In genomic region chr6:4508279-4508678, GRCm38 (mm10) we compare ENCODE assay signal across 15 mouse cellular contexts. TPM values are rescaled to one million over a fixed set of nuclear protein-coding genes. Genes with fewer than 3 reads are reported as not detected.
A peak's percentile ranks its signal among the peaks of the same experiment; 100 is the strongest.
DNase-seq lines count a peak whose midpoint lies in the region; ATAC-seq and TF ChIP-seq lines count a peak whose summit lies in the region.
"Had no signal": no experiment of that assay in that cellular context is flagged by ENCODE, and none has a peak within 500 bp of the region (broad histone marks: within the 10 kb centered on the region; RNA-seq: fewer than 3 reads in every experiment).

No protein-coding gene starts in this region.

- ATAC-seq in heart, embryonic 16.5 days (replicated peaks; ENCODE audit: extremely low read depth, insufficient read depth, low FRiP score): no peak
- ATAC-seq in lung, embryonic 16.5 days (ENCODE audit: low read depth): no peak
- no peak for ATAC-seq in lung, postnatal 0 days
- no peak for ATAC-seq in intestine, embryonic 15.5 days
- no peak for ATAC-seq in forebrain, embryonic 12.5 days (ENCODE audit: low FRiP score)
- ATAC-seq: CD4-positive, CD25-positive, alpha-beta regulatory T cell, adult 4 months; forebrain, embryonic 15.5 days; midbrain, embryonic 16.5 days had no signal

- 0 out of 2 replicates have a peak, but pooled peaks cover 4% of the 10 kb centered on the region for H3K27me3 ChIP-seq in heart, embryonic 16.5 days (ENCODE audit: control insufficient read depth, insufficient read depth, low read length)
- no peaks in the 10 kb centered on the region; the same call in 1 of the 2 replicates for H3K27me3 ChIP-seq in lung, embryonic 16.5 days (ENCODE audit: control insufficient read depth, insufficient read depth, low read depth, low read length)
- no peaks in the 10 kb centered on the region for H3K27me3 ChIP-seq in lung, postnatal 0 days (replicated peaks; ENCODE audit: insufficient read depth, low read length)
- no peaks in the 10 kb centered on the region for H3K27me3 ChIP-seq in intestine, embryonic 15.5 days (replicated peaks)
- peaks cover 18% of the 10 kb centered on the region for H3K27me3 ChIP-seq in forebrain, embryonic 12.5 days

- 71% methylated on average over 4 of the region's 4 CpGs for WGBS in heart, embryonic 16.5 days
- 75% methylated on average over 4 of the region's 4 CpGs for WGBS in lung, embryonic 16.5 days
- 69% methylated on average over 4 of the region's 4 CpGs for WGBS in lung, postnatal 0 days
- WGBS in intestine, embryonic 15.5 days: 85% methylated on average over 4 of the region's 4 CpGs
- 87% methylated on average over 4 of the region's 4 CpGs for WGBS in forebrain, embryonic 12.5 days

- peak overlapping the region; percentile 33; the same call in 1 of the 2 replicates for H3K9ac ChIP-seq in heart, embryonic 16.5 days (ENCODE audit: low read length)
- H3K9ac ChIP-seq in lung, embryonic 16.5 days (ENCODE audit: low read length): 0 out of 2 replicates have a peak overlapping the region, but pooled peaks have one; percentile 20
- no peak overlapping the region for H3K9ac ChIP-seq in lung, postnatal 0 days (replicated peaks; ENCODE audit: low read depth)
- H3K9ac ChIP-seq in intestine, embryonic 15.5 days: no peak overlapping the region
- H3K9ac ChIP-seq in forebrain, embryonic 12.5 days: no peak overlapping the region
- H3K9ac ChIP-seq: forebrain, embryonic 15.5 days had no signal

- TF ChIP-seq CTCF in lung, postnatal 0 days (IDR thresholded peaks at IDR 0.05): no peak

- H3K4me1 ChIP-seq in heart, embryonic 16.5 days (ENCODE audit: control insufficient read depth, insufficient read depth, low read length): peaks cover 4% of the 10 kb centered on the region; the same call in 1 of the 2 replicates
- peaks cover 5% of the 10 kb centered on the region for H3K4me1 ChIP-seq in lung, embryonic 16.5 days (replicated peaks; ENCODE audit: control insufficient read depth, insufficient read depth, low read length)
- H3K4me1 ChIP-seq in lung, postnatal 0 days (ENCODE audit: insufficient read depth, low read depth, low read length): no peaks in the 10 kb centered on the region
- H3K4me1 ChIP-seq in intestine, embryonic 15.5 days (replicated peaks): 0 out of 2 replicates have a peak, but pooled peaks cover 4% of the 10 kb centered on the region
- peaks cover 13% of the 10 kb centered on the region for H3K4me1 ChIP-seq in forebrain, embryonic 12.5 days

- H3K9me3 ChIP-seq in heart, embryonic 16.5 days (replicated peaks; ENCODE audit: control insufficient read depth, low read length): no peaks in the 10 kb centered on the region
- no peaks in the 10 kb centered on the region for H3K9me3 ChIP-seq in lung, embryonic 16.5 days (ENCODE audit: control insufficient read depth, low read length)
- H3K9me3 ChIP-seq in lung, postnatal 0 days (ENCODE audit: low read length): no peaks in the 10 kb centered on the region
- H3K9me3 ChIP-seq in intestine, embryonic 15.5 days: no peaks in the 10 kb centered on the region
- H3K9me3 ChIP-seq in forebrain, embryonic 12.5 days: no peaks in the 10 kb centered on the region
- H3K9me3 ChIP-seq: forebrain, embryonic 15.5 days had no signal

- peak overlapping the region; percentile 43 for H3K4me2 ChIP-seq in heart, embryonic 16.5 days (ENCODE audit: low read depth, low read length)
- peak overlapping the region; percentile 48 for H3K4me2 ChIP-seq in lung, embryonic 16.5 days (ENCODE audit: low read depth, low read length)
- no peak overlapping the region; the same call in 1 of the 2 replicates for H3K4me2 ChIP-seq in lung, postnatal 0 days (replicated peaks; ENCODE audit: low read depth, low read length)
- peak overlapping the region; percentile 73 for H3K4me2 ChIP-seq in intestine, embryonic 15.5 days (replicated peaks)
- H3K4me2 ChIP-seq in forebrain, embryonic 12.5 days: no peak overlapping the region
- H3K4me2 ChIP-seq: forebrain, embryonic 15.5 days had no signal

- no peaks in the 10 kb centered on the region for H3K36me3 ChIP-seq in heart, embryonic 16.5 days (ENCODE audit: control insufficient read depth, insufficient read depth)
- H3K36me3 ChIP-seq in lung, embryonic 16.5 days (ENCODE audit: control insufficient read depth, insufficient read depth, low read length): peaks cover 6% of the 10 kb centered on the region; the same call in 1 of the 2 replicates
- H3K36me3 ChIP-seq in lung, postnatal 0 days (ENCODE audit: insufficient read depth, low read length): no peaks in the 10 kb centered on the region
- no peaks in the 10 kb centered on the region for H3K36me3 ChIP-seq in intestine, embryonic 15.5 days
- H3K36me3 ChIP-seq in forebrain, embryonic 12.5 days (replicated peaks): no peaks in the 10 kb centered on the region
- H3K36me3 ChIP-seq: forebrain, embryonic 15.5 days had no signal

- no peak for TF ChIP-seq EP300 in lung, postnatal 0 days (IDR thresholded peaks at IDR 0.05)

- H3K27ac ChIP-seq in heart, embryonic 16.5 days (ENCODE audit: low read length): no peak overlapping the region
- no peak overlapping the region for H3K27ac ChIP-seq in lung, embryonic 16.5 days (ENCODE audit: low read length)
- H3K27ac ChIP-seq in lung, postnatal 0 days (ENCODE audit: low read length): no peak overlapping the region
- H3K27ac ChIP-seq in intestine, embryonic 15.5 days: no peak overlapping the region
- no peak overlapping the region for H3K27ac ChIP-seq in forebrain, embryonic 12.5 days
- H3K27ac ChIP-seq: forebrain, embryonic 15.5 days; macrophage had no signal

- no peak for DNase-seq in heart, adult 18-20 months
- no peak for DNase-seq in lung, postnatal 0 days (ENCODE audit: low spot score)
- DNase-seq in cerebellum, postnatal 36 days: no peak
- no peak for DNase-seq in spleen, postnatal 10 days (ENCODE audit: low spot score in 2 of 2)
- DNase-seq: cerebellum, adult 9-11 months; kidney, postnatal 14 days had no signal

- H3K4me3 ChIP-seq in heart, embryonic 16.5 days (ENCODE audit: low read length): peak overlapping the region; percentile 22
- peak overlapping the region; percentile 32 for H3K4me3 ChIP-seq in lung, embryonic 16.5 days (ENCODE audit: low read length)
- no peak overlapping the region for H3K4me3 ChIP-seq in lung, postnatal 0 days (ENCODE audit: low read depth, low read length)
- H3K4me3 ChIP-seq in intestine, embryonic 15.5 days (replicated peaks): no peak overlapping the region; the same call in 1 of the 2 replicates
- H3K4me3 ChIP-seq in forebrain, embryonic 12.5 days (replicated peaks): no peak overlapping the region
- H3K4me3 ChIP-seq: forebrain, embryonic 15.5 days had no signal

RNA-seq across cellular contexts. Expression of gene Col1a2, which starts 3.7 kb away (rescaled TPM):
- polyA plus RNA-seq in heart, embryonic 16.5 days (2015; fragmentation: Nextera tagmentation; extraction: Ambion mirVana): 382 and 460 TPM in 2 replicates
- total RNA-seq in heart, adult 18-20 months (2021): 10 to 100 TPM; 54.7 to 63.2 TPM
- 771 and 862 TPM in 2 replicates for polyA plus RNA-seq in lung, embryonic 16.5 days (2015; fragmentation: Nextera tagmentation; extraction: Ambion mirVana)
- polyA plus RNA-seq in lung, postnatal 0 days (2015; fragmentation: Nextera tagmentation; extraction: Ambion mirVana): 349 and 355 TPM in 2 replicates
- polyA plus RNA-seq in intestine, embryonic 15.5 days (2015; fragmentation: Nextera tagmentation; extraction: Ambion mirVana): 472 and 528 TPM in 2 replicates
- 146 and 193 TPM in 2 replicates for polyA plus RNA-seq in forebrain, embryonic 12.5 days (2016; fragmentation: Nextera tagmentation; extraction: Ambion mirVana)
- total RNA-seq: neutrophil, adult 5-6 weeks had no signal

Comparison
In these comparisons a context has a peak if more than half of its experiments do, and no peak if none do; other contexts are left out.
1. H3K4me2 ChIP-seq: peak in heart, embryonic 16.5 days (single experiment), lung, embryonic 16.5 days (single experiment) and intestine, embryonic 15.5 days (single experiment); none in lung, postnatal 0 days (single experiment) and forebrain, embryonic 12.5 days (single experiment).
2. H3K4me3 ChIP-seq: peak in heart, embryonic 16.5 days (single experiment) and lung, embryonic 16.5 days (single experiment); none in lung, postnatal 0 days (single experiment), intestine, embryonic 15.5 days (single experiment) and forebrain, embryonic 12.5 days (single experiment).
3. H3K9ac ChIP-seq: peak in heart, embryonic 16.5 days (single experiment) and lung, embryonic 16.5 days (single experiment); none in lung, postnatal 0 days (single experiment), intestine, embryonic 15.5 days (single experiment) and forebrain, embryonic 12.5 days (single experiment).